13 mouse cellular contexts compared by ENCODE assay signal in genomic region chr1:74374980-74375379, GRCm38 (mm10). TPM values are rescaled to one million over a fixed set of nuclear protein-coding genes. Genes with fewer than 3 reads are reported as not detected.
DNase-seq lines count a peak whose midpoint lies in the region; ATAC-seq lines count a peak whose summit lies in the region.
"Had no signal": no experiment of that assay in that cellular context is flagged by ENCODE, and none has a peak within 500 bp of the region (broad histone marks: within the 10 kb centered on the region; RNA-seq: fewer than 3 reads in every experiment).

TSS of gene Slc11a1 (plus strand) at chr1:74375195.

- H3K4me1 ChIP-seq in heart, embryonic 15.5 days (replicated peaks), result 0 out of 2 replicates have a peak, but pooled peaks cover 11% of the 10 kb centered on the region
- 0 out of 2 replicates have a peak, but pooled peaks cover 5% of the 10 kb centered on the region for H3K4me1 ChIP-seq in brown adipose tissue, adult 24 weeks (ENCODE audit: control insufficient read depth, insufficient read depth, insufficient read length, low read length)
- peaks cover 11% of the 10 kb centered on the region for H3K4me1 ChIP-seq in liver, embryonic 16.5 days (ENCODE audit: control insufficient read depth, low read depth, low read length)

- 68% methylated on average over 8 of the region's 8 CpGs for WGBS in heart, embryonic 15.5 days
- WGBS in liver, embryonic 16.5 days (ENCODE audit: insufficient replicate concordance), result 42% methylated on average over 8 of the region's 8 CpGs

- no peaks in the 10 kb centered on the region for H3K9me3 ChIP-seq in heart, embryonic 15.5 days (replicated peaks)
- no peaks in the 10 kb centered on the region for H3K9me3 ChIP-seq in liver, embryonic 16.5 days (replicated peaks; ENCODE audit: control insufficient read depth, low read length)
- H3K9me3 ChIP-seq: kidney, embryonic 15.5 days had no signal

- no peak within 1 kb of the TSS for H3K9ac ChIP-seq in heart, embryonic 15.5 days
- H3K9ac ChIP-seq in liver, embryonic 16.5 days (ENCODE audit: low read depth, low read length), result no peak within 1 kb of the TSS
- H3K9ac ChIP-seq: hindbrain, embryonic 14.5 days; kidney, embryonic 15.5 days had no signal

- peak within 1 kb of the TSS; percentile 2; the same call in 1 of the 2 replicates for H3K27ac ChIP-seq in heart, embryonic 15.5 days
- peak within 1 kb of the TSS; percentile 86 for H3K27ac ChIP-seq in brown adipose tissue, adult 24 weeks (replicated peaks; ENCODE audit: low read depth, low read length)
- peak within 1 kb of the TSS; percentile 46; the same call in 1 of the 2 replicates for H3K27ac ChIP-seq in liver, embryonic 16.5 days (ENCODE audit: low read length)
- H3K27ac ChIP-seq: hindbrain, embryonic 14.5 days; kidney, embryonic 15.5 days had no signal

- H3K4me3 ChIP-seq in heart, embryonic 15.5 days, result no peak within 1 kb of the TSS
- H3K4me3 ChIP-seq in brown adipose tissue, adult 24 weeks (ENCODE audit: insufficient read depth, low read depth, low read length), result peak within 1 kb of the TSS; percentile 43
- H3K4me3 ChIP-seq in liver, embryonic 16.5 days (ENCODE audit: low read depth, low read length), result no peak within 1 kb of the TSS
- H3K4me3 ChIP-seq: kidney, embryonic 15.5 days had no signal

- H3K4me2 ChIP-seq in heart, embryonic 15.5 days, result no peak within 1 kb of the TSS
- H3K4me2 ChIP-seq in liver, embryonic 16.5 days (ENCODE audit: low read depth, low read length), result no peak within 1 kb of the TSS
- H3K4me2 ChIP-seq: hindbrain, embryonic 14.5 days; kidney, embryonic 15.5 days had no signal

- intact Hi-C loops in heart, postnatal 25 days (cut with DNase I), result no loop called here

- H3K27me3 ChIP-seq in heart, embryonic 15.5 days, result no peaks in the 10 kb centered on the region
- no peaks in the 10 kb centered on the region for H3K27me3 ChIP-seq in liver, embryonic 16.5 days (ENCODE audit: control insufficient read depth, insufficient read depth, low read depth, low read length)
- H3K27me3 ChIP-seq: kidney, embryonic 15.5 days had no signal

- no peak for ATAC-seq in heart, embryonic 15.5 days (replicated peaks; ENCODE audit: insufficient number of reproducible peaks, insufficient read depth, low FRiP score, low read depth)
- peak; percentile 48 for ATAC-seq in liver, embryonic 16.5 days (ENCODE audit: low read depth)
- ATAC-seq: activated CD4-positive, CD25-positive, alpha-beta regulatory T cell, adult 4 months had no signal

- H3K36me3 ChIP-seq in heart, embryonic 15.5 days, result no peaks in the 10 kb centered on the region
- no peaks in the 10 kb centered on the region for H3K36me3 ChIP-seq in liver, embryonic 16.5 days (ENCODE audit: control insufficient read depth, insufficient read depth)
- H3K36me3 ChIP-seq: kidney, embryonic 15.5 days had no signal

- no peak for DNase-seq in heart, postnatal 25 days (ENCODE audit: low spot score)
- peak; percentile 77 for DNase-seq in 416B (ENCODE audit: low read depth)
- no peak for DNase-seq in neural tube, embryonic 10.5 days (ENCODE audit: extremely low spot score, low spot score)
- DNase-seq in kidney, postnatal 14 days, result no peak
- no peak for DNase-seq in MN1 (ENCODE audit: low spot score)
- DNase-seq: gastrocnemius, postnatal 10 days; midbrain, embryonic 14.5 days had no signal

RNA-seq across cellular contexts. Expression of gene Slc11a1, which starts in this region (rescaled TPM):
- 3.6 and 5.4 TPM in 2 replicates for polyA plus RNA-seq in heart, embryonic 15.5 days (2015; fragmentation: Nextera tagmentation; extraction: Ambion mirVana)
- 1 to 10 TPM; 2.5 to 3.2 TPM for total RNA-seq in heart, postnatal 25 days (2021)
- 1.5 and 5.8 TPM in 2 replicates for polyA plus RNA-seq in brown adipose tissue, adult 24 weeks (2012; ENCODE audit: insufficient read depth, insufficient read length, missing spikeins)
- polyA plus RNA-seq in liver, embryonic 16.5 days (2015; fragmentation: Nextera tagmentation; extraction: Ambion mirVana), result 17.4 and 17.9 TPM in 2 replicates

Comparison
In these comparisons a context has a peak if more than half of its experiments do, and no peak if none do; other contexts are left out.
1. H3K27ac ChIP-seq: peak in every context shown above with its lines; median percentile 86 in brown adipose tissue, adult 24 weeks; 46 in liver, embryonic 16.5 days; 2 in heart, embryonic 15.5 days.